Mouse (Mus musculus): Measurements from ENCODE around the gene Trim60.

Gene Trim60

DNA sequence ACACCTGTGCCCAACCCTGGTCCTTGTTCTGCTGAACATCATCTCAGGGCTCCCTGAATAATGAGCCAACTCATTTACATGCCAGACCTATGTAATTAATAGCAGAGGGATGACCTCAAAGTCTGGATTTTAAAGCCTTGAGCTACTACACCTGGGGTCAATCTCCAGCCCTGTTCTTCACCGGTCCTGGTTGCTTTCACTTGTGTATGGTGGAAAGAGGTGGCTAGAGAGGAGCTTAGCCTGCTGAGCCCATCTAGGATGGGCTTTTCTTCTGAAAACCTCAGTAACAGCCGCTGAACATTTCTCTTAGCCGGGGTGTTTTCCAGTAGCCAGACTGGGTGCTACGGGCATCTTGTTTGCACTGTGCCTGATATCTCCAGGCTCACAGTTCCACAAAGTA, 30.7 kb downstream of the Trim60 start, which contains the start of gene Trim75:
Gene Trim75 (minus strand): TSS at position 101 of the 400 bp plus-strand sequence.
- no peak for DNase-seq (ENCODE audit: low spot score in 2 of 2)

DNA sequence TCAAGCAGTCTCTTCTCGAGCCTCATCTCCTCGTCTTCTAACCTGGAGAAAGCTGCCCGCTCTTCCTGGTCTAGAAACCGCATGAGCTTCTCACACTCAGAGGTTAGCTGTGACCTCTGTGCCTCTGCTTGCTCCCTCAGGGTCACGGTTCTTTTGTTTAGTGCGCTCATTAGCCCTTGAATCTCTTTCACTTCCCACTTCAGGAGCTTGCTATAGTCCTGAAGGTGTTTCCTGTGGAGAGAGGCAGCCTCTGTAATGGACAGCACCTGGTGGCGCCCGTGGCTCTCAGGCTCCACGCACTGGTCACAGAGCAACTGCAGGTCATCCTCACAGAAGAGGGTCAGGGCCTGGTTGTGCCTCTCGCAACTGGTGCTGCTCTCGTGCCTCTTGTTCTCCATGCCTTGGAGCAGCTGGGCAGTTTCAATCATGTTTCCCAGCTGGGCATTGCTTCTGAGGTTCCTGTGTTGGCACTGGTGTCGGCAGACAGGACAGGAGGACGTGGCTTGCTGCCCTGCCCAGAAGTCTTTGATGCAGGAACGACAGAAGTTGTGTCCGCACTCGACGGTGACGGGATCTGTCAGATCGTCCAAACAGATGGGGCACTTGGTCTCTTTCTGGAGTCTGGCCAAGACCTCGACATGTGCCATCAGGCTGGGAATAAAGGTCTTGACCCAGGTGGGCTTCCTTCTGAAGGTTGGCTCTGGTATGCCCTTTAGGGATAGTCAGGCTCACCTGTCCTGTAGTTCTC, 35.1 kb downstream of the Trim60 start:
- no peak for DNase-seq (ENCODE audit: low spot score in 2 of 2)

DNA sequence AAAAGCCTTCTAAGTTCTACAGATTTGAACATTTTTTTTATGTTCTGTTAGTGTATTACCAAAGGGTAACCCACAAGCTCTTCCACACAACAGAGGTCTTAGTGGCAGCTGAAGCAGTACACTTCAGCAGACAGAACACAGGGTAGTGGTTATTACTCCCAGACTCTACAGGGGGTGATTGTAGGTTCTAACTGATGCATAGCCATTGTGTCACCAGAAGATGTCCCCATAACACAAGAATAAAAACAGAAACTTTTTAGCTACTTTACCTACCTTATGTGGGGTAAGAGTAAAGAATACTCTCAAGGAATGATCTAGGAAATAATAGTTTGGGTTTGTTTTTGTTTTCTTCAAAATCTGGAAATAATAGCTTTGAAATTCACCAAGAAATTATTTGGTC, 55.5 kb downstream of the Trim60 start:
- no peak for DNase-seq (ENCODE audit: low spot score in 2 of 2)

DNA sequence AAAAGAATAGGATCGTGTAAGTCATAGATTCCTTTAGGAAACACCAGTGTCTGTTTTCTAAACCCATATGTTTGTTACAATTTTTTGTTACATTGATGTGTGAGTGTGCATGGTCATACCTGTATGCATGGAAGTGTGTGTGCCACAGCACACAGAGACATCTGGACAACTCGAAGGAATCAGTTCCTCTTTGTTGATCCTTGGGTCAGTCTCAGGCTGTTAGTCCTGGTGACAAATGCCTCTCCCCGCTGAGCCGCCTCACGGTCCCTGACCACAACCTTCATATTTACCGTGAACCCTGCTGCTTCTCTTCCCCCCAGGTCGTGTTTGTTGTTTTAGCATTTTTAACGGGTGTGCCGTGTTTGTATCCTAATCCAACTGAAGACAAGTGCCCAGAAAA, 59.4 kb downstream of the Trim60 start:
- DNase-seq (ENCODE audit: low spot score in 2 of 2), result no peak

DNA sequence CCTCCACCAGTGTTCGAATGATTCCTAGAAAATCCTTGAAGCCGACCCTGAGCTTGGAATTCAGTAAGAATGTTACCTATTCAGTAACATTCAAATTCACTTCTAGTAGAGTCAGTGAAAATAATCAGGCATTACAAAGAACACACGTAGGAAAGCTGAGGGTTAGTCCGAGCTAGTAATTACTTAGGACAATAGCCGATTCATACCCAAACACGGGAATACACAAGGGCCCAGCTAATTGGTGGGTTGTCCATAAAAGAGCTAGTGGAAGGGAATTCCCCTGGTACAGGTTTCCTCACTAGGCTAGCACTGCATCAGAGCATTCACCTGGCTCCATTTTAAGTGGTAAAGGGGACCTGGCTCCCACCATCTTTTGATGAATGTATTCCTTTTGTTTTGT, 66.3 kb downstream of the Trim60 start:
- no peak for DNase-seq (ENCODE audit: low spot score in 2 of 2)
